Mouse (Mus musculus) thymus, postnatal 4 days (tissue): ENCODE results near the gene Slc7a10.

Experiments
- DNase-seq: peaks from one replicate; pipeline ENCODE4 v3.0.0; 2021

Gene Slc7a10

DNA sequence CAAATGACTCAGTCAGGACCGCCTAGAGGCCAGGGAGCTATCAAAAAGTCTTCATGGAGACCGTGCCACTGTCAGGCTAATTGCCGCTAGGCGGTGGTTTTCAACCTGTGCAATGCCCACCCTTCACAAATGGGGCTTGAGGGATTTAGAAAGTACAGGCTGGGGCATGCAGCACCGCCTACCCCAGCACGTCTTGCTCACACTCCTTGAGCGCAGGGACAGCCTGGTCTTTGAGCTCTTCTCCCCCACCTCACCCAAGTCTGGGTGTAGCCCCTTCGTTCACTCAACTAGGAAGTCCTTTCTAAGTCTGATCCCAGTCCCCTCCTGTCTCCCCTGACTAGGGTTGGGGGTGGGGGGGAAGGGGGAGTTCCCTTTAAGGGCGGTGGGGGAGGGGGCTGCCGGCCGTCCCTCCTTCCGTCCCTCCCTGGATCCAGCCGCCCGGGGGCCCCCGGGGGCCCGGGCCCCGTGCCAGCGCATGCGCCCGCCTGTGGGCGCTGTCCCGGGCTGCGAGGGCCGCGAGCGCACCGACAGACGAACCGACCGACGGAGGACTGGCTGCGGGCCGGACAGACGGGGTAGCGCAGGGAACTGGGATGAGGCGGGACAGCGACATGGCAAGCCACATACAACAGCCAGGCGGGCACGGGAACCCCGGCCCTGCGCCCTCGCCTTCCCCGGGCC, at the start of gene Slc7a10:
TSS of gene Slc7a10 (plus strand) at position 497 of the 681 bp plus-strand sequence.
- DNase-seq: no peak

DNA sequence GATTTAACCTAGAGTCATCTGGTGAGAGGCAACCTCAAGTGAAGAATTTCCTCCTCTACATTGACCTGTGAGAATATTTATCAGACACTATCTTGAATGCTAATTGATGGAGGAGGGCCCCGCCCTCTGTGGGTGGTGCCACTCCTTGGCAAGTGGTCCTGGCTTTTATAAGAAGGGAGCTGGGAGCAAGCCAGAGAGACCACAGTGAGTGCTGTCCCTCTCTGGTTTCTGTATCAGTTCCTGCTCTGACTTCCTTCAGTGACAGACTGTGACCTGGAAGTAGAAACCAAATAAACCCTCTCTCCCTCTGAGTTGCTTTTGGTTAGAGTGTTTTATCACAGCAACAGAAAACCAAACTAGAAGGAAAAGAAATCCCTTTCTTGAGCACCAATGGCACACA, 48.7 kb upstream of the Slc7a10 start:
- DNase-seq: no peak

DNA sequence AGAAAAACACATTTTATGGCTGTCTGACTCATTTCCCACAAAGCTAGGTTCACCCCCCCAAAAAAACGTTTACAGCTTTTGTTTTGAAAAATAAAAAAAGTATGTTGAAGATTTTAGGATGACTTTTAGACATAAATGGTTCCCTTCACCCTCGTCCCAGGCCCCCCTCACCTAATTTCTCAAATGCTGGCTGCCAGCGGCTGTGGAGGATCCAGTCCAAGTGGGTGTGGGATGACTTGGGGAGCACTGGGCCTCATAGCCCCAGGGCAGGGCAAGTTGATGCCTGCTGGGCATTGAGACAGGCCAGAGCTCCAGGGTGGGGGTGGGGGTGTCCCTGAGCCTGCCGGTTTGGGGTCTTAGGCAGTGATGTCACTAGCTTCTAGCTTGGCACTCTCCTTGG, 47.7 kb upstream of the Slc7a10 start:
- no peak for DNase-seq

DNA sequence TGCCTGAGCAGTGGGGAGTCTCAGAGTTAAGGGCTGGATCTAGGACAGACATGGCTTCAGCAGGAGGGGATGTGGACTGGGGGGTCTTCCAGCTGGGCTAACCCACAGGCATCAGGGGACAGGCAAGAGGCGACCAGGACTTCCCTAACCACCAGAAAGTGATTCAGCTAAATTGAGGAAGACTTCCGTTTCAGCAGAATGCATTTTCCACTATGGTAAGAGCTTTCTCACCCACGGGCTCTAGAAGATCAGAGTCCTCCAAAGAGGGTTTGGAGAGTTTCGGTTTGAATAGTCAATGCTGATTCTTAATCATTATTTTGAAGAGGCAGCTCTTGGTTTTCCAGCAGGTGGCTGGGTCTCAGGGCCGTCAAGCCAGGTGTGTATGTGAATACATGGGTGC, 46.3 kb upstream of the Slc7a10 start:
- DNase-seq: no peak

DNA sequence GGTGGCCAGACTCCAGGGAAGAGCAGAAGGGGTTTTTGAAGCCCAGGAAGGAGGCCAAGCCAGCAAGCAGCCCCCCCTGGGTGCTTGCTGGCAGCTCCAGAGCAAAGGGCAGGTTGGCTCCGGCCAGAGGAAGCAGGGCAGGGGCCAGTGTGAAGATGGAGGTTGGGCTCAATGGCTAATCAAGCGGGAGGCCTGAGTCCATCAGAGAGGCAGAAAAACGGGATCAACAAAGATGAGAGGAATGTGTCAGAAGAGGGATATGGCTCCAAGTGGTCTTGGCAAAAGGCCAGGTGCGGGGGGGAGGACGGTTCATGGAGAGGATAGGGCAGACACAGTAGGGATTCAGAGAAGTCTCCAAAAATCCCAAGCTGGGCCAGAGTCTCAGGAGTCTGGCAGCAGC, 44.7 kb upstream of the Slc7a10 start:
- DNase-seq: no peak

DNA sequence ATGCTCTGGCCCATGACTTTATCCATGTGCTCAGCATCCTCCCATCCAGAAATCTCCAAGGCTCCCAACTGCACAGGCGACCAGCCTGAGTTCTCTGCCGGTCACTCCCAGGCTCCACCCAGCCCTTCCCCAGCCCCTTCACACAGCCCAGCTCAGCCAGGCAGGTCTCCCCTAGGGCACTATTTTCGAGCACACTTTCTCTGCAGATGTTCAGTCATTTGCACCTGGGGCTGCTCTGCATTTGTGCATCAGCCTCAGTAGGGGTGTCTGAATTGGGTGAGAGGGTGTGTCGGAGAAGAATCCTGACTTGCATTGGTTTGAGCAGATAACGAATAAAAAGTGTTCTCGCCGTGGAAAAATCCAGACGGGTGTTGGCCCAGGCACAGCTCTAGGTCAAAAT, 43.7 kb upstream of the Slc7a10 start:
- no peak for DNase-seq

DNA sequence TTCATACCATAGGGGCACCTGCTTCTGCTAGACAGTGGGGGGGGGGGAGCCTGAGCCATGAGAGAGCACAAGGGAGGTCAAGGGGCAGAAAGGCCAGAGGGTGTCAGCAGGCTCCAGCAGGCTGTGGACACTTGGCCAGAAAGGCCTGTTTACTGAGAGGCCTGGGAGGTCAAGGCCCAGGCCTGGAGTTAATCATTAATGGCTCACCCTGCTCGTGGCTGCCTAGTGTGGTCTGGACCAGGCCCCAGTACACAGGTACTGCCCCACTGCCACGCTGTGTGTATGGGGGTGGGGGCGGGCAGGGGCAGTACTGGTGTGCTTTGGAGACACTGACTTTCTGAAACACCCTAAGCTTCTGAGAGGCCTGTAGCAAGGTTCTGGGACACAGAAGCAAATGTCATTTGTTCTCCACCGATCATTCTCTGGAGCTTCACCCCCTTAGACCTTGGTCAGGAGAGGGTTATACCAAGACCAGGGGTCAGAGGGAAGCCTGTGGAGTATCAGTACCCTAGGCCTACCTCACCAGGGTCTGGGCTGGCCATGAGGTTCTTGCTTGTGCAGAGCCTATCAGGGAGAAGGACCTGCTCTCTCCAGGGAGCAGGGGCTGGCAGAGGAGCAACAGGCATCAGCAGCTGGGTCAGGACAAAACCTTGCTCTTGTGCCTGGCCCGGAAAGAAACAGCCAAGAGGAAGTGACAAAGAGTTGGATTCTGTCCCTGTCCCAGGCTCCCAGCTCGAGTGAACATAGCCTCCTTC, 42.1 kb upstream of the Slc7a10 start:
- no peak for DNase-seq

DNA sequence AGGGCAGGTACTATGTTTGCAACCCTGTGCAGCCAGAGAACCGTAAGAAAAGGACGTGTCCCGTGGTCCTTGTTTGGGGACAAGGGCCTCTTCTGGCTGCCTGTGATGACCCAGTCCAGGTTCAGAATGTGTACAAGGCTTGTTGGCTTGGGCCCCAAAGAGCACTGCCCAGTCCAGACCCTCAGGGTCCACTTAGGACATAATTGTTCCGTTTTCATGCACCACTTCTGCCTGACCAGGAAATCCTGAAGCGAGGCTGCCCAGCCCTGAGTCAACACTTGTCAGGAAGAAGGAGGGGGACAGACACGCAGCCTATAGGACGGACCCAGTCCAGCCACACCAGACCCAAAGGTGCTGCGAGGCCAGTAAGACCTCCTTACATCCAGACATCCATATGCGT, 41.1 kb upstream of the Slc7a10 start:
- DNase-seq: no peak

DNA sequence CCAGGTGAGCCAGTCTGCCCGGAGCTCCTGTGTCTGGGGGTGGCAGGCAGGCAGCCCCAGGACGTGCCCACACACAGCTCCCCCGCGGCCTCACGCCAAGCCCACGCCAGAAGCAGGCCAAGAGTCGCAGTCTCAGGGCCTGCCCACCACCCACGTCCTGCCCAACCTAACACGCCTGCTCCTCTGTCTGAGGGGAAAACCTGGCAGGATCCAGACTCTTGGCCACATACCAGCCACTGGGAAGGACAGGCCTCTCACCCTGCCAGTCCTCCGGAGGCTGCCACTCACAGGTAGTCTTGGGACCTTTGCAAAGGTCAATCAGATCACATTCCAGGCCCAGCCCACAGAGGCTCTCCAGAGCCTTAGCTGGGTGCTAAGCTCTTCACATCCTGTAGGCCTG, 39.9 kb upstream of the Slc7a10 start:
- DNase-seq: no peak

DNA sequence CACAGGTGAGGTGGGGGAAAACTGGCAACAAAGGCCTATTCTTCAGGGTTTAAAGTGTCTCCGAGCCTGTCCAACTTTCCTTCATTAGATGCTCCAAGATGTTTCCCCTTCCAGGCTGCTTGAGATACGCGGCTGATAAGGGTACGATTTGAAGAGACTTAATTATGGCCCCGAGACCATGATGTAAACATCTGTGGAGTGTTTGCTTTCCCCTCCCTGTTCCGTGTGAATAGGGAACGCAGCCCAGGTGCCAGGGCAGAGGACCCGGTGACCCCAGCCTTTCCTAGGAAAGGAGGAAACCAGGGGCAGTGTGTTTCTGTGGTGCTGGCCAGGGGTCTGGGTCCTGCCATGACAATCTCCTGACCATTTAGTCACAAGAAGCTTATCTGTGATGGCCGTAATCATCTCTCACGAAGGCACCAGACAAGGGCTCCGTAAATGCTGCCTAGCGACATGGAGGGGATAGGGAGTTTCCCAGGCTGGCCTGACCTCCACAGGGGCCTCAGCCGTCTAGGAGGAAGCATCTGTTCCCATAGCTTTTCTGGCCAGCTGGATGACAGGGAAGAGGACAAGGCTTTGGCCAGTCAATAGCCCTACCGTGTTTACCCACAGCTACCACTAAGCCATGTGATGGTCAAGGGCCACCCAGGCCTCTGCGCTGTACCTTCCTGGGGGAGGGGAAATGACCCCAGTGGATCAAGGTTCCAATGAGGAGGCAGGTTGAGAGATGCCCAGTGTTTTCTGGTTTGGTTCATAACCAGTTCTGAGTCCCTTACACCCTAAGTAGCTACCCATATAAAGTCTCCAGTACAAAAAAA, 36.4 kb upstream of the Slc7a10 start:
- DNase-seq: no peak

DNA sequence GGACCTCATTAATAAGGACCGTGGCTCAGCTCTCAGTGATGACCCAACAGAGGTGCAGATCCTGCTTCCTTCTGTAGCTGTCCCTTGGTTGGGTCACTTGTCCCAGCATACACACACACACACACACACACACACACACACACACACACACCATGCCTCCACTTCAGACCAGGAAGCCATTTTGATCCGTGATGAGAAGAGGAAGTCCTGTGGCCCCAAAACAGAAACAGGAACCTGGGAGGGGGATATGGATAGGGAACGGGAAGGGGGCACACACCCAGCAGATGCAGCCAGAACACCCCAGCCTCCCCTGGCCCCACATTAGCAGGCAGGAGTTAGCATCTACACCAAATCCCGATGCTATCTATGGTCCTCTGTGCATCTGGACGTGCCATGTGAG, 35.3 kb upstream of the Slc7a10 start:
- DNase-seq: no peak

DNA sequence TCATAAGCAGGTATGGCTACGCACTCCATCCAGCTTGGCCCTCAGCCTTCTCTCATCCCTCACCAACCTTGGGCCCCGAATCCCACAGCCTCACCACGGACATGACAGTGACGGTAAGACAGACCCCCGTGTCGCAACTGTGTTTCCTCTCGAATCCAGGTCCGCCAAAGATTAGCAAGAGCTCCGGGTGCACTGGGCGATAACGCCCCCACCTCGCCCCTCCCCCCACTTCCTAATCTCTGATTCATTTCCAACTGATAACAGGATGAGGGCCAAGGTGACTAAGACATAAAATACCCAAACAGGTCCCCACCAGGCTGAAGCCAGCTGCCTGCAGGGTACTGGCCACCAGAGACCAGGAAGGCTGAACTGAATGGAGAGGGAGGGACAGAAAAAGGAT, 31.7 kb upstream of the Slc7a10 start:
- no peak for DNase-seq

DNA sequence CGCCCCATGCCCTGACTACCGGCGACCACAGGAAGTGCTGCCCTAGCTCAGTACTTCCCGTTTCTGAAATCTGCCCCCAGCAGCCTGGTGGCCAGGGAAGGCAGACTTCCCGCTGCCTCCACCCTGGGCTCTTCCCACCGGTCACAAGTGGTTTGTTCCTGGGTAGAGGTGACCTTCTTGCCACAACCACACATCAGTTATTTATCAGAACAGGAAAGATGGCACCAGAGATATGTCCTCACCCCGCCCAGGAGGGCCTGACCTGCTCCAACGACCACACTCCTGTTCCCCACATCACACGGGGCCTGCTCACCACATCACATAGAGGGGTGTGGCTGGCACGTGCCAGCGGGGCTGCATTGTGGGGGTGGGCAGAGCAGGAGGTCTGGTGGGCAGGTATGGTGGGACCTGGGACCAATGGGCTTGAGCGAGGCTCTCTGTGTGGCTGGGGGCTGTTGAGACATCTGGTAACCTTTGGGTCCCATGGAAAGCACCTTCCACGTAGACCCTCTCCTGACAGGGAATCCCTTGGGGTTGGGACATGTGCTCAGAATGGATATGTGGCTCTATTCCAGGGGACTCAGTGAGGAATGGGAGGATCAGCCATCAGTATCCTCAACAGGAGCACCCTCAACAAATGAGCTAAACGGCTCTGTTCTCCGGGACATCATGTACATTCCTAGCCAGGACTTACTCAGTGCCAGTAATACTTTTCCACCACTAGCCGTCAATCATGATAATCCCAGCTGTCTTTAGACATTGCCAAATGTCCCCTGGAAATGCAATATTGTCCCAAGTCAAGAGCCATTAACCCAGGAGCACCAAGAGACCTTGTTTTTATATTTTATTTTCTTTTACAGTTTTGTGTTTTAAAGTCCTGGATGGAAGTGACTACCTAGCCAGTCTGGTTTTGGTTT, 29.4 kb upstream of the Slc7a10 start:
- no peak for DNase-seq

DNA sequence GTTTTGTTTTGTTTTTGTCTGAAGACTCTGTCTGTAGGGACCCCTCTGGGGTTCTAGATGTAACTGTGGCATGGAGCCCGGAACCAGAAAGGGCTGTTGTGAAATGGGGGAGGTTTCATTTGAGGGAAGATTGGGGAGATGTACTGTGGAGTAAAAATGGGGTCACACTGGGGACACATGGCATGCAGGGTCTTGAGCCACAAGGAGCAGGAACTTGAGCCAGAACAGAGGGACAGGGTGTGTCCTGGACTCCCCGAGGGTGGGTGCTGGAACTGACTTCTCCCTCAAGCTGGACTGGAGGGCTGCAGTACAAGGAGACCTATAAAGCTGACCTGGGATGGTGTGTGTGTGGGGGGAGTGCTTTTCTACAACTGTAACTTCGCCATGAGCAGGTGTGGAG, 28.7 kb upstream of the Slc7a10 start:
- DNase-seq: no peak

DNA sequence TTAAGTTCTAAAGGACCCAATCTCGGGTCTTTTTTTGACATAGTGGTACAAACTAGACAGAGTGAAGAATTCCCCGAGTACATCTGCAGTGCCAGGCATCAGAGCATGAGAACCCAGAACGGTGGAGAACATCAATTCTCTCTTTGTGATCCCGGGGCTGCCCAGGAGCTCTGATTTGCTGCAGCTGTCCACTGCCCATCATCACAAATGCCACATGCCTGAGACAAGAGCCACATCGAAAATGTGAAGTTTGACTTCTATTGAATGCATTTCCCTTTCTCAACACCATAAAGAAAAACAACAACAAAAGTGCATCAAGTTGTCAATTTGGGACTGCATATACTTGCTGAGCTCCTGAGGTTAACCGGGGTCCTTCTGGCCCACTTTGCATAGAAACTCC, 23.7 kb upstream of the Slc7a10 start:
- no peak for DNase-seq

DNA sequence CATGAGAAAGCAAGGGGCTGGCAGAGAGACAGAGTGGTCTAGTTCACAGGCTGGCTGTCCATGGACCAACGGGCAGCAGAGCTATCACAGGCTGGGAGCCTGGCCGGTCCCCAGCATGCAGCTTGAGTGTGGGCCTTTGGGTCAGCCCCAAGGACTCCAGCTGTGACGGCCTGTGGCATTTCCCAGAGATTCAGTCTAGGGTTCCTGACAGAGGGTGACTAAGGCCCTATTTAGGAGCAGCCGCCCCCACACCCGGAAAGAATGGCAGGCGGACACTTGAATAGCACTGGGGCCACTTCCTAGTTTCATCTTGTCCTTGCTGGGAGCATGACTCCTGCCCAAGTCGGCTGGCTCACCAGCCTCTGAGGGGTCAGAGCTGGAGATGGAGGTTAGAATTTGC, 22.6 kb upstream of the Slc7a10 start:
- DNase-seq: no peak

DNA sequence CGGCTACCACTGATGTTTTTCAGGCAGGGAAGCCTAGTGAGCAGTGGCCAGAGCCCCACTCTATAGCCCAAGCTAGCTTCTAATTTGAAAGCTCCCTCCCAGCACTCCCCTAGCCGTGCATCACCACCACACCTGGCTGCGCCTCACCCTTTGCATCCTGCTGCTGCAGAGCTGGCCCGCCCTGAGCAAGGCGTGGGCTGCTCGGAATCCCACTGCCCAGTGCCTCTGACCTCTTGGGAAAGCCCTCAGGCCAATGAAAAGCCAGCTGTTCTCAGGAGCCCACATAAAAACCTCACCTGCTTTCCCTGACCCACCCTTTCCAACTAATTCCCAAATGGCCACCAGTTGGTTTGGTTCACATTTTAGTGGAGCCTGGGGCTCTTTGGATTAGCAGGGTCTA, 22.1 kb upstream of the Slc7a10 start:
- DNase-seq: no peak

DNA sequence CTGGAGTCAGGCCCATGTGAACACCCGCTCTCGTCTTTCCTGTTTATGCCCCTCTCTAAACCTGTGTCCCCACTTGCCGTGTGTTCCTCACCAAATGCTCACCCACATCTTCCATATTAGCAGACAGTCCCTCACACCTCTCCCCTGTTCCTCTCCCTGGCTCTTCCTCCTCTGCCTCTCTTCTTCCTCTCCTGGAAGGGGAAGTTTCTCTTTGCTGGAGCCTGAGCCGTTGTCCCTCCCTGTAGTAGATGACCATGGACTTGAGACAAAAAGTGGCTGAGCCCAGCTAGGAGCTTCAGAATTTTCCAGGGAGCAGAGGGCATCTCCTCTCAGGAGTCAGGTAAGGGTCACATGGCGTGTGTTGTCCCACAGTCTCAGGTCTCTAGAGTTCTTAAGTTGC, 19.2 kb upstream of the Slc7a10 start:
- DNase-seq: no peak

DNA sequence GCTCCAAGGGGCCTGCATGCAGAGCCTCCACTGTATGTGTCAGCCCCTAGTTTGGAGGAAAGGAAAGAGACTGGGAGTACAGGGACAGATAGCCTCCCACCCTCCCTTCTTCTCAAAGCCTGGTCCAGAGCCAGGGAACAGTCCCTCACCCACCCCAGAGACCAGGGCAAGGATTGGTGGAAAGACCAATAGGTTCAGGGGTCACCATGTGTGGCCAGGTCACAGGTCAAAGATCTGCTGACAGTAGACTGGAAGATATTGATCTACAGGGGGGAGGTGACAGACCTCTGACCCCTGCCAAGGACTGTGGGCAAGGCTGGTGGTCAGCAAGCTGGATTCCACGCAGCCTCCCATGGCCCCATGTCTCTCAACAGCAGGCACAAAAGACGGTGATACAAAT, 18.3 kb upstream of the Slc7a10 start:
- no peak for DNase-seq

DNA sequence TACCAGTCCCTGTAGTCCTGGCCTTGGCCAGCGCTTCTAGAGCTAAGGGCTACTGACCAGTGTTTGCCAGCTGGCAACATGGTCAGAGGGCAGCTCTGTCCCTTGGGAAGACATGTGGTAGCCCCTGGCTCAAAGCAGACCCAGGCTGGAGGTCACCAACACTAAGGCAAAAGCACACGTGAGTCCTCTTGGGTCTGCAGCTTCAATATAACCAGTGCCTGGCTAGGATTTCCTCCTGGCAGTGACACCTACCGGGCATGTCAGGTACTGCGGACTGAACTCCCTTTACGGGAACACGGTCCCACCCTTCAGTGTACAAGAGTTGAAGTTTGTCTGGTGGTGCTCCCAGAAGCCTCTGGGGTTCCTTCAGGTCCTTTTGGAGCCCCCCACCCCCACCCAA, 16.8 kb upstream of the Slc7a10 start:
- DNase-seq: peak; percentile 92

DNA sequence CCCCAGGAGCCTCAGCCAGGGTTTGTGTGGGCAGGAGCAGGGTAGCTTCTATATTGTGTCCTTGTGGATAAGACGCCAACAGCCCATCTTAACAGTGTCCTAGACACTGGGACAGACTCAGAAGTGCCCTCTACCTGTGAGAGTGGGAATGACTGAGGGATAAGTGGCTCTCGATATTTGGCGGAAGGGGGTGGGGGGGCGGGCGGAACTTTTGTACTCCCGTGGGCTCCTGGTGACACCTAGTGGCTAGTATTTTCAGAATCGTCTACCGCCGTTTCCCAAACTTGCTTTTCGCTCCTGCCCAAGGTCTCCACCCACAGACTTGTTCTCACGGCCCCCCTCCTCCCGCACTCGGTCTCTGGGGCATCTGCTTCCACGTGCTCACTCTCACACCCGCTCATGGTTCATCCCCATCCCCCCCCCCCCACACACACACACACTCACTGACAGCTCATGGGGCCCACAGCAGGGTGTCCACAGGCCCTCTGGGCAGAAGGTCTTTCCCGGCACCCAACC, 14.3 kb upstream of the Slc7a10 start:
- peak; percentile 76 for DNase-seq

DNA sequence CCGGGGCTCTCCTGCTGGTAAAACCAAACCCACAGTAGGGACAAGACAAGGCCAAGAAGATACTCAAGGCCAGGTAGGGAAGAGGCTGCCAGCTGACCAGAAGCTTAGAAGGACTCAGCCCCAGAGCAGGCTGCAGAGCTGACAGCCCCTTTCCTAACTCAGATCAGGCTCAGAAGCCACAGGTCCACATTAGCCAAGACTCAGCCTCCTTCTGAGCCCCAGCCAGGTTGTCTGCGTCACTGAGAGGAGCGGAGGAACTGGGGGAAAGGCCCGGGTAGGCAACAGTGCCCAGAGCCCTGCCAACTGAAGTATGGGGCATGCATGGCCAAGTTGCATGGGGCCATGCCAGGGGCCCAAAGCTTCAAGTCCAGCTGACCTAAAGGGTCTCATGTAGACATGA, 13.7 kb upstream of the Slc7a10 start:
- DNase-seq: no peak

DNA sequence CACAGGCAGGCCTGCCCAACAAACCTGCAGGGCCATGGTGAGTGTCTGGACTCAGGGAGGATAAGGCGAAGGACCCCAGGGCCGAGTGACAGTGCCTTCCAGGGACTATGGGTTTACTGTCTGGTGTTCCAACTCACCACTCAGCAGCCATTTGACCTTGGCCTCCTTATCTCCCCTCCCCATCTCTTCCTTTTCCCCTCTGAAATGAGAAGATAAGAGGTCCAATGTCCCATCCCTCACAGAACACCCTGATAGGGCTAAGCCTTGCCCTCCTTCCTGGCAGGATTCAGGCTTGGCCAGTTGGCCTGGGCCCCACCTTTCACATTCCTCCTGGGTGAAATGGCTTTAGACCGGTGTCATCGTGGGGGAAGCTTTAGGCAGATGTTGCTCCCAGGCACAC, 10.7 kb upstream of the Slc7a10 start:
- no peak for DNase-seq
